Mouse (Mus musculus) heart, adult 2 months (tissue): ENCODE measurements around the gene Rgl3.

Source experiments
- CTCF ChIP-seq: fragments of 200-600 bp; IDR thresholded peaks from 2 replicates; pipeline ENCODE4 v1.8.1; 2022; ENCODE audit warnings: antibody characterized with exemption, mild to moderate bottlenecking, moderate library complexity
- EP300 ChIP-seq: fragments of 200-500 bp; IDR thresholded peaks from 2 replicates; pipeline ENCODE4 v1.6.1; 2011; ENCODE audit warnings: low read depth, low read length, control low read depth; ENCODE audit not compliant: insufficient read depth
- POLR2A ChIP-seq: fragments of 200-500 bp; IDR thresholded peaks from 2 replicates; pipeline ENCODE4 v1.6.1; 2011; ENCODE audit warnings: mild to moderate bottlenecking, low read depth, low read length, control low read depth; ENCODE audit not compliant: insufficient read depth

DNA sequence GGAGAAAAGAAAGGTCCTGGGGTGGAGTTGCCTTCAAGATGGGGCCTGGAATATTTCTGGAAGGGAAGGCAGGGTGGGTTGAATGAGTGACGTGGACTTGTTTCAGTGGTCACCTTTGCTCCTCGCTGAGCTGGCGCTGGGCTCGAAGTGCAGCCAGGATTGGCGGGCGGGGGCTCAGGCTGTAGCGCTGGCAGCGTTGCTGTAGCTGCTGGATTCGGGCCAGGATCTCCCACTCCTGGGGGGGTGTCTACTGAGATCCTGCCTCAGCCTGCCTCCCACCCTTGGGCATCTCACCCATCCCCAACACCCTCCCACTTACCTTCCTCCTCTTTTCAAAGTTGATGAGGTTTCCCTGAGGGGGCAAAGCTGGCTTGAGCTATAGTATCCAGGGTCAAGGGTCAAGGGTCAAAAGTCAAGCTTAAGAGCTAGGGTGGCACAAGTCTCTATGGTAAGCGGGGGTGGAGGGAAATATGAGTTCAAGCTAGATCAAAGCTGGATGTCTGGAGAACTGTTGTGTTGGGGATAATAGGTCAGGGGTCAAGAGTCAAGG lies 12.5 kb downstream of the Rgl3 start:
- no peak for TF ChIP-seq CTCF
- TF ChIP-seq POLR2A, result no peak
- TF ChIP-seq EP300, result no peak
